Mouse (Mus musculus) left cerebral cortex, adult 2 months (tissue): Measurements from ENCODE around the gene Zfp456. TPM values are rescaled to one million over a fixed set of nuclear protein-coding genes. Genes with fewer than 3 reads are reported as not detected.

Source experiments
- DNase-seq, 2 experiments: peaks; one replicate each; pipeline ENCODE4 v3.0.0; 2021 to 2022; ENCODE audit warnings: low spot score in 2 of 2, mixed read lengths in 1 of 2; ENCODE audit errors: extremely low spot score in 1 of 2
- H3K27ac ChIP-seq: fragments of 200-600 bp; 2 replicates; pipeline ENCODE4 v1.8.1; 2022
- H3K4me3 ChIP-seq: fragments of 200-600 bp; 2 replicates; pipeline ENCODE4 v1.8.1; 2022
- CTCF ChIP-seq: fragments of 200-600 bp; IDR thresholded peaks from 2 replicates; pipeline ENCODE4 v1.8.1; 2022; ENCODE audit warnings: antibody characterized with exemption, mild to moderate bottlenecking, moderate library complexity
- intact Hi-C: fragments of 180-260 bp; cut with DNase I; formaldehyde crosslinking; loops from one replicate; pipeline ENCODE4 v1.15.1; 2025
- total RNA-seq, 2 experiments: library from RNA; stranded (reverse); gene quantifications; 2 replicates each; pipeline ENCODE4 v1.2.3; 2021

Zfp456 gene
- total RNA-seq, 2 experiments from 2014 or later: 0.54 to 0.58 TPM

DNA sequence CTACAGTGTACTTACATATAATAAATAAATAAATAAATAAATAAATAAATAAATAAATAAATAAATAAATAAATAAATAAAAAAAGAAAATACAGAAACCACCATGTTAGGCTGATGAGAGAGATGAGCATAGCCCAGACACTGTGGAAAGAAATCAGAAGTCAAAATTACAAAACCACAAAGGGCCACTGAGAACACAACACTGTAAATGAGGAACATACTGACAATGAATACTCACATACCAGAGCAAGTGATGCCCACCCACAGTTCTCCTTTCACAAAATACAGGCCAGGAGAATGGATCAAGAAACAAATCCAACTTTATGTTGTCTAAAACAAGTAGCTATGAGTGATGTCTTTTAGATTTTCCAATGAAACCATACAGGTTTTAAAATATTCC is 23.8 kb downstream of the Zfp456 start:
- DNase-seq: no peak
- TF ChIP-seq CTCF: no peak
- intact Hi-C loops: no loop called here
- Histone ChIP-seq H3K27ac (no peak overlapping the region), H3K4me3 (no peak overlapping the region)

DNA sequence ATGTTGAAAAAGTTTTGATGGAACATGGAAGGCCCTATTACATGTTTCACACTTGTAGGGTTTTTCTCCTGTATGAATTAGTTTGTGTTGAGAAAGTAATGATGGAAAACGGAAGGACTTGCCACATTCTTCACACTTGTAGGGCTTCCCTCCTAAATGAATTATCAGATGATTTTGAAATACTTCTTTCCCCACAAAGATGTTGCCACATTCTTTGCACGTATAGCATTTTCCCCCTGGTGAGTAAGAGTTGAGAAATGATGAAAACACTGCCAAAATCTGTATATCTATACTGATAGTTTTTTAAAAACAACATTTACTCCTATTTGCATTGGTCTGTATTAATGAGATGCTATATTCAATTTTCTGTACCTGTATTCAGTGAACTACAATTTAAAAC is 32.2 kb downstream of the Zfp456 start:
- intact Hi-C loops: no loop called here
- Histone ChIP-seq H3K4me3 (no peak overlapping the region), H3K27ac (no peak overlapping the region)
- TF ChIP-seq CTCF: no peak
- DNase-seq: no peak

DNA sequence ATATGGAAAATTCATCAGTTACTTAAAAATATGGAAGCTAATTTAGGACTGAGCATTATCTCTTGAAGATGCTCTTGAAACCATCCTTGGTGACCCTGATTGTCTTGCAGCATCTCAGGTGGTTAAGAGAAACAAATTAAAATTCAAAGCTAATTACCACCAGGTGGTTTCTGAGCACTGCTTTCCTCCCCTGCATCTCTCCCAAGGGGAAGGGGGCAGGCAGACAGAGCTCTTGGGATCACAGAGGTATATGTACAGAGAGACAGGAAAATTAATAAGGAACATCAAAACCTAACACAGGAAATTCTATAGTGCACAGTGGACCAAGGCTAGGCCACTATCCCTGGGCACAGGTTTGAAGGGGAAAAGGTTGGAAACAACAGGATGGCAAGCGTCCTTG is 42.7 kb downstream of the Zfp456 start:
- intact Hi-C loops: loop anchor here (2.0 kb wide), 2 partner anchors 26 to 28 kb away; partner anchors contain the start of genes Gm28044, Zfp457 and Zfp953
- peak overlapping the region; percentile 81 for H3K27ac ChIP-seq
- no peak for DNase-seq

DNA sequence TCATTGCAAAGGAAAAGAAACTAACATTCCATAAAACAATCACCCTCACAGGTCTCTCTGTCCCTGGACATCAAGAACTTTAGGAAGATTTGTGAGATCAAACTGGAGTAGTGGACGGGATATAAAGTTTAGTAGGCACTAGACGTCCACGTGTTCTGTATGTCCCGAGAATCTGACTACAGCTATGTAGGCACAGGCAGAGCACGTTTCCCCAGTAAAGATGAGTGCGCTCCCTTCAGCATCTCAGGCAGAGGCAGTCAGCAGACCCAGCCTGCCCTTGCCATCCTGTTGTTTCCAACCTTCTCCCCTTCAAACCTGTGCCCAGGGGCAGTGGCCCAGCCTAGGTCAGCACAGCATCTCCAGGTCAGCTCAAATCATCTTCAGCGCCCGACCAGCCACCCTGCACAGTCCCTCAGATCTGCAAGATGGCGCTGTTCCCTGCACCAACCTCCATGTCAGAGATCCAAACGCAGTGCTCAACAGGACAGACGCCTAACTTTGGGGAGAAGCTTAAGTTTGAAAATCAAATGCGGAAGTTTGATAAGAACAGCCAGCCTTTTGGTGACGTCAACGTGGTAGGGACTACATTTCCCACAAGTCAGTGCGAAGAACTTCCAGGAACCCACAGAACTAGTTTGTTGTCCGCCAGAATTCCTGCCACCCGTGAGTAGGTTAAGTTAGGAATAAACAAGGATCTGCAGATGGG is 43.4 kb downstream of the Zfp456 start, which contains the start of gene Zfp595:
Gene Zfp595 (minus strand): TSS at position 552 of the 706 bp plus-strand sequence.
- TF ChIP-seq CTCF: peak; percentile 52
- intact Hi-C loops: loop anchor here (2.0 kb wide), 2 partner anchors 25 to 29 kb away; partner anchors contain the start of genes Gm28044, Zfp457 and Zfp953
- Histone ChIP-seq H3K27ac (peak within 1 kb of the TSS; percentile 81), H3K4me3 (peak within 1 kb of the TSS; percentile 62)
- peak; percentile 74 to 76 for DNase-seq

More for the DNA sequence above, 42.7 kb downstream of the Zfp456 start:
- H3K4me3 ChIP-seq: peak overlapping the region; percentile 62
- TF ChIP-seq CTCF: no peak; the same call in 1 of the 2 replicates

Other genes with a start within 250 kb of the Zfp456 start
- gene Rsl1, start 202.6 kb downstream of the Zfp456 start, total RNA-seq: 1 to 10 TPM; 4.2 to 4.8 TPM
- gene Zfp455, start 181.3 kb downstream of the Zfp456 start, total RNA-seq: 1 to 10 TPM; 2.9 to 3.5 TPM
- 10 to 100 TPM; 19.0 to 22.1 TPM for gene Zfp458, start 97.3 kb downstream of the Zfp456 start, total RNA-seq
- gene Zfp457, start 69.3 kb downstream of the Zfp456 start, total RNA-seq: 1 to 10 TPM; 4.2 to 4.9 TPM
- gene Zfp595, start 43.2 kb downstream of the Zfp456 start, total RNA-seq: 1 to 10 TPM; 3.1 to 3.8 TPM
- 1 to 10 TPM in 1 of 2 experiments, under 1 TPM in 1; 0.81 to 1.8 TPM for gene Gm28044, start 15.3 kb downstream of the Zfp456 start, total RNA-seq
- 1 to 10 TPM in 1 of 2 experiments, under 1 TPM in 1; 0.86 to 1.2 TPM for gene Zfp953, start 15.2 kb downstream of the Zfp456 start, total RNA-seq
- not detected for gene Gm28041, start 77 bp downstream of the Zfp456 start, total RNA-seq
- 1 to 10 TPM; 2.7 to 4.4 TPM for gene Zfp429, start 24.0 kb upstream of the Zfp456 start, total RNA-seq
- gene Zfp459, start 45.6 kb upstream of the Zfp456 start, total RNA-seq: 1 to 10 TPM; 4.7 to 4.9 TPM
- 10 to 100 TPM; 11.7 to 12.4 TPM for gene Zfp874a, start 75.8 kb upstream of the Zfp456 start, total RNA-seq
- gene Zfp874b, start 108.4 kb upstream of the Zfp456 start, total RNA-seq: 10 to 100 TPM; 15.5 to 17.6 TPM
- gene Zfp58, start 124.7 kb upstream of the Zfp456 start, total RNA-seq: 1 to 10 TPM; 8.7 to 9.8 TPM
- gene Gm26965, start 150.3 kb upstream of the Zfp456 start, total RNA-seq: under 1 TPM in 1 of 2 experiments, not detected in 1; 0.86 TPM
- gene Zfp87, start 150.4 kb upstream of the Zfp456 start, total RNA-seq: 10 to 100 TPM; 19.8 to 22.9 TPM
- gene Zfp748, start 178.0 kb upstream of the Zfp456 start, total RNA-seq: 1 to 10 TPM; 9.4 to 9.7 TPM
- gene Zfp729b, start 233.9 kb upstream of the Zfp456 start, total RNA-seq: 1 to 10 TPM; 8.3 to 8.9 TPM